Mouse (Mus musculus) yolk sac, embryonic 10.5 days (tissue): Measurements from ENCODE around the gene Pttg1ip.

ENCODE experiments used
- DNase-seq: peaks from one replicate; pipeline ENCODE4 v3.0.0-alpha.2; 2017; ENCODE audit warnings: low spot score

Gene Pttg1ip

DNA sequence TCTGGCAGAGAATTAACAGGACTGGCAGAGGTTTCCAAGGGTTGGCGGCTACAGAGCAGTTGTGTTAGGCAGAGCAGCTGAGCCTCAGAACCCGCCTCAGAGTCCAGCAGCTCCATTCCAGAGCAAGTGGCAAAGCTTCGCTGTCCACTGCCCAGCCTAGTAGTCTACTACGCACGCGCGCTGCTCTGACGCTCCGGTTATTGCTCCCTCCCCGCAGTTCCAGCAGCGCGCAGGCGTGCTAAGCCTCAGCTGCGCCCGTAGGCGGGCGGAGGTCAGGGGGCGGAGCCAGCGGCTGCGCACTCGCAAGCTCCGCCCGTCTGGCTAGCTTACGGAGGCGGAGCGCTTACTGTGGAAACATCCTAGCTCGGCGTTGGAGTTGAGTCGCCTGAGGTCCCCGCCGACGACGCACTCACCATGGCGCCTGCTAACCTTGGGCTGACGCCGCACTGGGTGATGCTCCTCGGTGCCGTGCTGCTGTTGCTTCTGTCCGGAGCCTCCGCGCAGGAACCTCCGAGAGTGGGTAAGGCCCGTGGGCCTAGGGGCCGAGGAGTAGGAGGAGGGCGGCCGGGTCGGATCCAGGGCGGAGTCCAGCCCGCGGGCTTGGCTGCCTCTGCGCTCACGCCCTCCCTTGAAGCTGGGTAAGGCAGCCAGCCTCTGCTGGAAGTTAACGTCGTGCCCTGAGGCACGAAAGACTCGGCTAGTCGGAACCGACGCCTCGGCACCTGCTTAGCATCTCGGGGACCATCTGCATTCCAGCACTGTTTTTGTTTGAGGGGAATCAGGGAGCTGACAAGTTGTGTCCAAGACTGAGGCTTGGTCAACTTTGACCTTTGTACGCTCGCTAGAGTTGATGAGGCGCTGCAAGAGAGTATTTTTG is at the start of gene Pttg1ip:
TSS of gene Pttg1ip (plus strand) at position 313 of the 877 bp plus-strand sequence.
- peak; percentile 94 for DNase-seq

DNA sequence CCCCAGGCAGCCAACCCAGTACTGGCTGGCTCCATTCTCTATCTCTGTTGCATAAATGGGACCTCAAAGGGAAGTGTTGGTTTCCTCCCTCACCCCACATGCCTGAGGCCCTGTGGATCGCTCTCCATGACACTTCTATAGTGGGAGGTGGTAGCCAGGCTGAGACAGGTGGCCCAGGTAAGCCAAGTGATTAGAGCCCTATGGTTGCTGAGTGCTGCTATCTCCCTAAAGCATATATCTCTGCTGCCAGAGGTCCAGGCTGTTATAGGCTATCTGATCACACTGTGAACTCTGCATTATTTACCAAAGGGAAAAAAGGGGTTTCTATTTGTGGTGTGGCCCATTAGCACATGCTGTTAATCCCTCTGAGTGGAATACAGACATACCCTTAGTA is 49.5 kb upstream of the Pttg1ip start:
- DNase-seq: no peak

GRCm38 (mm10) chr10:77536727-77537126 is 44.8 kb upstream of the Pttg1ip start:
- no peak for DNase-seq

DNA sequence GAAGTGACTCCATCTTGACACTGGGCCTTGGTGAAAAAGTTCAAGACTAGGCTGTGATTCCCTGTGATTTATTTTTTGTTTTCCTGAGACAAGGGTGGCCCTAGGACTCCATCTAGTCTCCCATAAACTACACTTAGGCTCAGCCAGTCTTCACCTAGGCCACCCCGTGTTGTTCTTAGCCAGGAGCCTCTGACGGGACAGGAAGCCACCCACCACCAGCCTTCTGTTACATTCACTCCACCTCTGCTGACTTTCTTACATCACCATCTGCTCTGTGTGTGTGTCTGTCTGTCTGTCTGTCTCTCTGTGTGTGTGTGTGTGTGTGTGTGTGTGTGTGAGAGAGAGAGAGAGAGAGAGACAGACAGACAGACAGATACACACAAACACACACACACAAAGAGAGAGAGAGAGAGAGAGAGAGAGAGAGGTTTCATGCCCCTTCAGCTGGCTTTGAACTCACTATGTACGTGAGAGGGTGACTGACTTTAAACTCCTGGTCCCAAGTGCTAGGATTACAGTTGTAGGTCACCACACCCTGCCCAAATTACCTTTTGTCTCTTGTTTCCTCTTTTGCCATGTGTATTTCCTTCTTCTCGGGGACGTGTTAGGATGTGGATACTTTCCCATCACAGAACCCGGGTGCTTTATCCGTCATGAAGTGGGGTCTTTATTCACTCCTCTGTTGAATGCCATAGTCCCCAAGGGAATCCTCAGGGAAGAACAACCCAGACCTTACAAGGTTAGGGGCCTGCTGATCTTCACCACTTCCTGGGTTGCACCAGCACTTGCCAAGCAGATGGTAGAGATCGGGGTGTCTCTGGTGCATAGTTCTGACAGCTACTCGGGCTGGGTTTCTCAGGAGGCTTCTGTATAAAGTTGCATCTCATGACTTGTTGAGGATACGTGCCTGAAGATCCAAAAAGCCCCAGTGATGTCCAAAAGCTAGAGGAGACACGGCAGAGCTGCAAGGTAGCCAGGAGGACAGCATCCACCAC is 44.0 kb upstream of the Pttg1ip start:
- no peak for DNase-seq

DNA sequence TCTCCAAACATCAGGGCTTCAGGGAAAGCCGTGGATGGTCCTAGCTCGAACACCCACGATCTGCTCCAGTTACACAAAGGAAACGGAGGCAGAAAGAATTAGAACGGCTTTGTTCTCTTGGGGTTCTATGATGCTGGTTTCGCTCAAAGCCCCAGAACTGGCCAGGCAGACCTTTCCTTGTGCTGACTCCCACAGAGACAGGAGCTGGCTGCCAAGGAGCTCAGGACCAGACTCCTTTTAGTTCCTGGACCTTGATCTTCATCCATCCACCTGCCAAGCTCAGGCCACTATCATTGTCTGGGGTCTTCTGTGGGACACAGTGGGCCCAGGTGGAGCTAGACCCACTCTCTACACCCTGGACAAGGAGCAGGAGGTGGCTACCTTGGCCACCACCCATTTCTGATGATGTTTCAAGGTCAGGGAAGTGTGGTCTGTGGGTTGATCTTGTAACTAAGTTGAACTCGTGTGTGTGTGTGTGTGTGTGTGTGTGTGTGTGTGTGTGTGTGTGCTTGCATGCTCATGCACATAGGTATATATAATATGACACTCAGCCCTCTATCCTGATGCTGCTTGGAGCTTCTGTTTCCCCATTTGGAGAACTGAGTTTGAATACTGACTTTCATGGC is 42.1 kb upstream of the Pttg1ip start:
- DNase-seq: no peak

DNA sequence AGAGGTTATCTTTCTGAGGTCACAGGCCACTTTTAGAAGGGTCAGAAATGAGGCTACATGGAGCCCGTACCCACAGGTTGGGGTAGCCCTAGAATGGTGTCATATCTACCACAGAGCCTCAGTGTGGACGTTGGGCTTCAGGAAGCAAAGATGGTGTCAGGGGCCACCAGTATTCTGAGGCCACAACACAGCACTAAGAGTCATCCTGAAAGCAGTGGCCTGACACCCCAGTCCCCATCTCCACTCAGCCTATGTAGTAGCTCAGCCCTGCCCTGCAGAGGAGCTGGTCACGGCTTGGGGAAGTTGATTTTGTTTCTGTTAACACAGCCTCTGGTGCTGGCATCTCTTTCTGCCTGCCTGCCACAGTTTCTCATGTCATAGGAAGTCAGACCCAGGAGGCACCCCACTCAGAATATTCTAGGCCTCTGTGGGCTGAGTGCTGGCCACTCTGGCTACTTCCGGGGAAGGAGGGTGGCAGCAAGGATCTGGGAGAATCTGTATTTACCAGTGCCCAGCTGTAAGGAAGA is 40.9 kb upstream of the Pttg1ip start:
- no peak for DNase-seq

GRCm38 (mm10) chr10:77541864-77542666 is 39.5 kb upstream of the Pttg1ip start:
- DNase-seq: no peak

GRCm38 (mm10) chr10:77543226-77543625 is 38.3 kb upstream of the Pttg1ip start:
- DNase-seq: no peak

- DNase-seq: no peak
Measured at GRCm38 (mm10) chr10:77544916-77545315, 36.6 kb upstream of the Pttg1ip start.

DNA sequence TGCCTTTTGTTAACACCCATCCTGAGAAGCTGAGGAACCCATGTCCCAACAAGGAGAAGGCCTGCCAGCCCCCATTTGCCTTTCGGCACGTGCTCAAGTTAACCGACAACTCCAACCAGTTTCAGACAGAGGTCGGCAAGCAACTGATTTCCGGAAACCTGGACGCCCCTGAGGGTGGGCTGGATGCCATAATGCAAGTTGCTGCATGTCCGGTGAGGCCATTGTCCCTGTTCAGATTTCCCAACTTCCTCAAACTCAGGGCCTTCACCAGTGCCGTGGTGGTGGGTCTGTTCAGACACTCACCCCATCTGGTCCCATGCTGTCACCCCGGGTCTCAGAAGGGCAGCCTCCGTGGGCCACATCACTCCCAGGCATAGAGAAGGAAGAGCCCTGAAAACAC is 32.9 kb upstream of the Pttg1ip start:
- no peak for DNase-seq

DNA sequence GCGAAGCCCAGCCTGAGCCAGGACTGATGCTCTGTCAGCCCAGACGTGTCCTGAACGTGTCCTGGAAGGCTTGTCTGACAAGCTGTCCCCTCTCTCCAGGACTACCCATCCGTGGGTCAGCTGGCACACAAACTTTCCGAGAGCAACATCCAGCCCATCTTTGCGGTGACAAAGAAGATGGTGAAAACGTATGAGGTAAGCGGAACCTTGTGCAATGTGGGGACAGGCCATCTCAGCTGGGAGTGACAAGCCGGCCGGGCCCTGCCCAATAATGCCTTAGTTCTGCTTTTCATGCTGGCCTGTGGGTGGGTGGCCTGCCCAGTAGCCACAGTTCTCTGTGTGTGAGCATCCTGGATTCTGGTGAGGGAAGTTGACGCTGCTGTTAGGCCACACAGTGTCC is 30.6 kb upstream of the Pttg1ip start:
- no peak for DNase-seq

- no peak for DNase-seq
Measured at GRCm38 (mm10) chr10:77552162-77552561, 29.4 kb upstream of the Pttg1ip start.

- no peak for DNase-seq
Measured at GRCm38 (mm10) chr10:77553285-77553684, 28.2 kb upstream of the Pttg1ip start.

DNA sequence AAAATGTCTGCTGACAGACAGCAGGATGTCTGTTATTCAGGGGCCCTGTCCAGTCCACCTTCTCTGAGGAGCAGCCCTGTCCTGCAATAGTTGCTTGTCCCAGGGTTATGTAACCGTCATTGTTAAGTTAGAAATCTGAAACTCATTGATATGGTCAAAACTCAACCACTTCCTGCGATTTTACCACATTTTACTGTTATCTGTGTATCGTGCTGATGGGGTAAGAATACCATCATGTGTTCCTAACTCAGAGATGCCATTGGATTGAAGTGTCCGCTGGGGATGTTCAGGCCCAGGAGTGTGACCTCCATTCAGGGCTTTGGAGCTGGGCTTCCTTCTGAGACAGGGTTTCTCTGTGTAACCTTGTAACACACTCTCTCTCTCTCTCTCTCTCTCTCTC is 26.6 kb upstream of the Pttg1ip start:
- no peak for DNase-seq

- DNase-seq: no peak
Measured at GRCm38 (mm10) chr10:77556631-77557030, 24.9 kb upstream of the Pttg1ip start.

GRCm38 (mm10) chr10:77557641-77558040 is 23.9 kb upstream of the Pttg1ip start:
- DNase-seq: no peak

DNA sequence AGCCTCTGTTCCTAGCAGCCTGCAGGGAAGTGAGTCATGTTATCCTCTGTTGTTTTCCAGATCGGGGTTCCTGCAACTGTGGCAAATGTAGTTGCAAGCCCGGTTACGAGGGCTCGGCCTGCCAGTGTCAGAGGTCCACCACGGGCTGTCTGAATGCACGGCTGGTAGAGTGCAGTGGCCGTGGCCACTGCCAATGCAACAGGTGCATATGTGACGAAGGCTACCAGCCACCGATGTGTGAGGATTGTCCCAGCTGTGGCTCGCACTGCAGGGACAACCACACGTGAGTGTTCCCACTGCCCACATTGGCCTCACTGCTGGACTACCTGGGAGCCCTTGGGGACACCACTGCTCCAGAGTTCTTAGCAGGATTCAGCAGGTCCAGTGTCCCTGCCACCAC is 21.4 kb upstream of the Pttg1ip start:
- DNase-seq: no peak

GRCm38 (mm10) chr10:77560830-77561229 is 20.7 kb upstream of the Pttg1ip start:
- DNase-seq: no peak

- no peak for DNase-seq
Measured at GRCm38 (mm10) chr10:77561508-77561907, 20.0 kb upstream of the Pttg1ip start.

GRCm38 (mm10) chr10:77565005-77565404 is 16.5 kb upstream of the Pttg1ip start:
- DNase-seq: no peak

DNA sequence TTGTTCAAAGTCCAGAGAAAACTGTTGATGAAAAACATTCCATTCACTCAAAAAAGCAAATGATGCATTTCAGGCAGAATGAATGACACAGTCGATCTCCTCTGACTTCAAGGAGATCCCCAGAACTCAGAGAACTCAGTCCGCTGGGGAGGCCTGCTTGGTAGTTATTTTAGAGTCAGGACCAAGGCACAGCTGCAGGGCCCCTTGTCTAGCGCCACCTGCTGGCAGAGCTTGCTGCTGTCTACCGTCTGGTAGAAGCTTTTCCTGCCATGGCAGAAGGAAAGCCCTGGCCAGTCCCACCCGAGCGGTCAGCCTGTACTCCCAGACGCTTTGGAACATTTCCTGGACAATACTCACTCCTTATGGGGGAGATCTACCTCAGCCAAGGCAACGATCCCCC is 14.9 kb upstream of the Pttg1ip start:
- DNase-seq: peak; percentile 56
